Mouse (Mus musculus): ENCODE measurements around the gene Gk5. TPM values are rescaled to one million over a fixed set of nuclear protein-coding genes. Genes with fewer than 3 reads are reported as not detected.

Gene Gk5
- polyA plus RNA-seq, 1 experiment from 2014 or later: 2.1 TPM

DNA sequence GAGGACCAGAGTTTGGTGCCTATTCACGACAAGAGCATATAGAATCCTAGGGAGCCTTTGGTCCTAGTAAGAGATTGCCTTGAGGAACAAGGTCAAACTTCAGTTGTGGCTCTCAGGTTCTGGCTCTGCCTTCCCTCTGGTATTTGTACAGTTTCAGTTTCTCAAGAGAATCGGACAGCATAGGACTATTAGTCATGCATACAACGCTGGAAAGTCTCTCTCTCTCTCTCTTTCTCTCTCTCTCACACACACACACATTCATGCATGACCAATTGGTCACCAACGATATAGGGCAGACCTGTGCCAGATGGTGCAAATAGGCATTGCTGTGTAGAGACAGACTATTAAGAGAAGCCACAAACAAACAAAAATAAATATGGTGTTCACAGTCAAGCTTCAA is 946 bp upstream of the Gk5 start:
- no peak for ATAC-seq (ENCODE audit: low read depth)
- 78% methylated on average over 4 of the region's 4 CpGs for WGBS
- H3K9ac ChIP-seq: no peak overlapping the region
- H3K27ac ChIP-seq (replicated peaks): no peak overlapping the region
- no peaks in the 10 kb centered on the region for H3K9me3 ChIP-seq
- no peaks in the 10 kb centered on the region for H3K36me3 ChIP-seq
- peak overlapping the region; percentile 70; the same call in 1 of the 2 replicates for H3K4me3 ChIP-seq
- peak overlapping the region; percentile 73 for H3K4me2 ChIP-seq
- H3K4me1 ChIP-seq (replicated peaks): 0 out of 2 replicates have a peak, but pooled peaks cover 5% of the 10 kb centered on the region
- no peaks in the 10 kb centered on the region for H3K27me3 ChIP-seq

- H3K4me1 ChIP-seq (replicated peaks): no peaks in the 10 kb centered on the region
- no peaks in the 10 kb centered on the region for H3K36me3 ChIP-seq
- no peaks in the 10 kb centered on the region for H3K27me3 ChIP-seq
- 44% methylated on average over 5 of the region's 5 CpGs for WGBS
- ATAC-seq (ENCODE audit: low read depth): no peak
- H3K4me3 ChIP-seq: no peak overlapping the region
- no peak overlapping the region for H3K27ac ChIP-seq (replicated peaks)
- H3K9me3 ChIP-seq: no peaks in the 10 kb centered on the region
- H3K4me2 ChIP-seq: no peak overlapping the region
- H3K9ac ChIP-seq: no peak overlapping the region
Observed at GRCm38 (mm10) chr9:96127972-96128371, 8.8 kb downstream of the Gk5 start.

DNA sequence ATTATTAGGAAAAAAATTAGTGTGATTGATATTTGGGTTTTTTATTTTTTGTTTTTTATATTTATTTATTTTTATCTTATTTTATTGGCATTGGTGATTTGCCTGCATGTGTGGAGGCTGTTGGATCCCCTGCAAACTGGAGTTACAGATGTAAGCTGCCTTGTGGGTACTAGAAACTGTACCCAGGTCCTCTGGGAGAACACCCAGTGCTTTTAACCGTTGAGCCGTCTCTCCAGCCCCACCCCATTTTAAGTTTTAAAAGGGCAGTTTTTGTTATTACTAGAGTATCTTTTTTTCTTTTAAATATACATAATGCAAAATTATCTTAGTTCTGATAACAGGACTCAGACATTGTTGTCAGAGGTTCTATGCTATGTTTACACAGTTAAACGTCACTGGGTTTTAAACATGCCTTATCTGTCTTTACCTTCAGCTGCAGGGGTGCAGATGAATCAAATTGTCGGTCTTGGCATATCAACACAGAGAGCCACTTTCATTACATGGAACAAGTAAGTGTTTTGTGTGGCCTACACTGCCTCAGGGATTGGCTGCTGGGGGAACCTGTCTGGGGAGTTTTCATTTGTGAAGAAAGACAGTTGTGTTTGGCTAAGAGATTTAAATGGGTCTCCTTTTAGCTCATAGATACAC is 13.9 kb downstream of the Gk5 start:
- no peak overlapping the region for H3K4me2 ChIP-seq

GRCm38 (mm10) chr9:96134470-96134869 is 15.3 kb downstream of the Gk5 start:
- Histone ChIP-seq H3K4me2 (no peak overlapping the region), H3K9ac (no peak overlapping the region), H3K9me3 (no peaks in the 10 kb centered on the region), H3K27ac (replicated peaks) (no peak overlapping the region), H3K36me3 (no peaks in the 10 kb centered on the region), H3K4me1 (replicated peaks) (0 out of 2 replicates have a peak, but pooled peaks cover 4% of the 10 kb centered on the region), H3K27me3 (no peaks in the 10 kb centered on the region), H3K4me3 (no peak overlapping the region)
- no peak for ATAC-seq (ENCODE audit: low read depth)
- 86% methylated on average over 7 of the region's 7 CpGs for WGBS

More for the DNA sequence above, 13.9 kb downstream of the Gk5 start:
- no peak overlapping the region for H3K27ac ChIP-seq (replicated peaks)
- no peaks in the 10 kb centered on the region for H3K27me3 ChIP-seq
- H3K4me3 ChIP-seq: no peak overlapping the region
- WGBS: 80% methylated on average over 4 of the region's 4 CpGs
- H3K36me3 ChIP-seq: no peaks in the 10 kb centered on the region
- ATAC-seq (ENCODE audit: low read depth): no peak
- H3K9ac ChIP-seq: no peak overlapping the region
- H3K4me1 ChIP-seq (replicated peaks): 0 out of 2 replicates have a peak, but pooled peaks cover 4% of the 10 kb centered on the region
- H3K9me3 ChIP-seq: no peaks in the 10 kb centered on the region

DNA sequence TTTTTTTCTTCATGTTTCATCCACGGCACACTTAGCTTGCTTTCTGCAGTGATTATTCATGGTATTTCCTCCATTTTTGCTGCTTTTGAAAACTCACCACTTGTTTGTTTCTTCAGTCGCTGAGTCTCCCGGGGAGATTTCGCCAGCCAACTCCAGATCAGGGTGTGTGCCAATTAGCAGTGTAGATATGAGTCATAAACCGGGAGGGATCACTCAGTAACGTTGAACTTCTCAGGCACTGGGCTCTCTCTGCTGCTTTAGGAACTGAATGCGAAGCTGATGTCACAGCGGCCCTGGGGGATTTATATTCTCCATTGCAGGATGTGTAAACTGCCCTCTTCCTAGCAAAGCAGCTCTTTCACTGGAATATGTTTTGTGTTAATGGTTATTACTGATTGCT is 15.8 kb downstream of the Gk5 start:
- no peak for ATAC-seq (ENCODE audit: low read depth)
- WGBS: 78% methylated on average over 8 of the region's 8 CpGs

DNA sequence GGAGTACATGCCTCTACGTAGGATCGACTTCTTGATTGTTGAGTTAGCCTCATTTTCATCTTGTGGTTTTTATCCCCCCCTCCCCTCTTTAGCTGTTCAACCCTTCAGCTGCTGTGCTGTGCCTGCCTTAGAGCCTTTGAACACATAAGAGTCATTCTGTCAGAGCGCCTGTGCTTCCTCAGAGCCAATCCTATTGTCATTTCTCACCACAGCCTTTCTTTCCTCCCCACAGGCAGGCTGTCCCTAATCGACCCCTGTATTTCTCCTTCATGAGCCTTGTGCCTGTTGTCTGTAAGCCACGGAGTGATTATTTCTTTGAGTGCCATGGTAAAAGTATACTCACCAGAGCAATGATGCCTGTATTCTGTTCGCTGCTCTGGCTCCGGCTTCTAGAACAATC is 16.3 kb downstream of the Gk5 start:
- ATAC-seq (ENCODE audit: low read depth): no peak

More for the DNA sequence above, 15.8 kb downstream of the Gk5 start:
- no peak overlapping the region for H3K4me2 ChIP-seq
- no peak overlapping the region for H3K9ac ChIP-seq
- no peaks in the 10 kb centered on the region for H3K27me3 ChIP-seq
- H3K9me3 ChIP-seq: no peaks in the 10 kb centered on the region
- H3K4me1 ChIP-seq (replicated peaks): 0 out of 2 replicates have a peak, but pooled peaks cover 4% of the 10 kb centered on the region
- H3K4me3 ChIP-seq: no peak overlapping the region
- H3K27ac ChIP-seq (replicated peaks): no peak overlapping the region
- no peaks in the 10 kb centered on the region for H3K36me3 ChIP-seq

DNA sequence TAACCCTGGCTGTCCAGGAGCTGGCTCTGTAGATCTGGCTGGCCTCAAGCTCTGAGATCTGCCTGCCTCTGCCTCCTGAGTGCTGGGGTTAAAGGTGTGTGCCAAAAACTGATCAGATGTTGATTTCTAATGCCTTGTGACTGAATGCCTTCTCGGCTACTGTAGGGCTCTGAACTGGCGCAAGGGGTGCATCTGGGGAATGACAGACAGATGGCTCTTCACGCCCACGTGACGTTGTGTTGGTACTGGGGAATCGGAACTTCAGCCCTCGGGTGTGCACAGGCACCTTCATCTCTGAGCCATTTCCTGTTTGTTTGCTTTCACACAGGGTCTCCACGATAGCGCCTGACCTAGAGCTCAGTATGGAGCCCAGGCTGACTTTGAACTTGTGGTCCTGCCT is 19.8 kb downstream of the Gk5 start:
- H3K27me3 ChIP-seq: no peaks in the 10 kb centered on the region
- H3K4me3 ChIP-seq: no peak overlapping the region
- no peak overlapping the region for H3K4me2 ChIP-seq
- ATAC-seq (ENCODE audit: low read depth): no peak
- 91% methylated on average over 9 of the region's 9 CpGs for WGBS
- 0 out of 2 replicates have a peak, but pooled peaks cover 4% of the 10 kb centered on the region for H3K4me1 ChIP-seq (replicated peaks)
- H3K9me3 ChIP-seq: no peaks in the 10 kb centered on the region
- H3K9ac ChIP-seq: no peak overlapping the region
- H3K36me3 ChIP-seq: no peaks in the 10 kb centered on the region
- no peak overlapping the region for H3K27ac ChIP-seq (replicated peaks)

More for the DNA sequence above, 16.3 kb downstream of the Gk5 start:
- Histone ChIP-seq H3K9ac (no peak overlapping the region), H3K4me2 (no peak overlapping the region), H3K4me3 (no peak overlapping the region), H3K36me3 (no peaks in the 10 kb centered on the region), H3K9me3 (no peaks in the 10 kb centered on the region), H3K27ac (replicated peaks) (no peak overlapping the region), H3K4me1 (replicated peaks) (0 out of 2 replicates have a peak, but pooled peaks cover 4% of the 10 kb centered on the region), H3K27me3 (no peaks in the 10 kb centered on the region)
- WGBS: 56% methylated on average over 7 of the region's 7 CpGs

DNA sequence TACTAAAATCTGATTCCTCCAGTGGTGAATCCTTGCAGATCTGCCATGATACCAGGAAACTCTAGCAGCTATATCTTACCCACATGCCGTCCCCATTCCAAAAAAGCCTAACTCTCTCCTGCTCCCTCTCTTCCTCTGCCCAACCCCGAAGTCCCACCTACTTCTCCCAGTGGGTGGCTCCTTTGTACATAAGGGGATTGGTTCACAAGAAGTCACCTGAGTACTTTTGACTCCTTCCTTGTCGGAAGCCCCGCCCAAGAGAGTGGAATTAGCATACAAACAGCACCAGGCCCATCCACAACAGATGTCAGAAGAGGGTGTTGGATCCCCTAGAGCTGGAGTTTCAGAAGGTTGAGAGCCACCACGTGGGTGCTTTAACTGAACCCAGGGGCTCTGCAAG is 20.7 kb downstream of the Gk5 start:
- Histone ChIP-seq H3K4me2 (no peak overlapping the region), H3K36me3 (no peaks in the 10 kb centered on the region), H3K27ac (replicated peaks) (no peak overlapping the region), H3K27me3 (no peaks in the 10 kb centered on the region), H3K4me1 (replicated peaks) (0 out of 2 replicates have a peak, but pooled peaks cover 4% of the 10 kb centered on the region), H3K4me3 (no peak overlapping the region), H3K9ac (no peak overlapping the region), H3K9me3 (no peaks in the 10 kb centered on the region)
- ATAC-seq (ENCODE audit: low read depth): no peak
- WGBS: 44% methylated on average over 5 of the region's 5 CpGs

- Histone ChIP-seq H3K9ac (no peak overlapping the region), H3K4me2 (no peak overlapping the region), H3K27ac (replicated peaks) (no peak overlapping the region), H3K27me3 (no peaks in the 10 kb centered on the region), H3K9me3 (no peaks in the 10 kb centered on the region), H3K4me3 (no peak overlapping the region), H3K36me3 (no peaks in the 10 kb centered on the region; the same call in 1 of the 2 replicates), H3K4me1 (replicated peaks) (no peaks in the 10 kb centered on the region)
- WGBS: 77% methylated on average over 7 of the region's 7 CpGs
- ATAC-seq (ENCODE audit: low read depth): no peak
Observed at GRCm38 (mm10) chr9:96140931-96141330, 21.8 kb downstream of the Gk5 start.

- no peak for ATAC-seq (ENCODE audit: low read depth)
- Histone ChIP-seq H3K4me3 (no peak overlapping the region), H3K27me3 (no peaks in the 10 kb centered on the region), H3K9ac (no peak overlapping the region), H3K9me3 (no peaks in the 10 kb centered on the region), H3K4me1 (replicated peaks) (no peaks in the 10 kb centered on the region), H3K27ac (replicated peaks) (no peak overlapping the region), H3K4me2 (no peak overlapping the region), H3K36me3 (peaks cover 5% of the 10 kb centered on the region; the same call in 1 of the 2 replicates)
- 39% methylated on average over 6 of the region's 6 CpGs for WGBS
Observed at GRCm38 (mm10) chr9:96142499-96142898, 23.3 kb downstream of the Gk5 start.

- Histone ChIP-seq H3K4me2 (no peak overlapping the region), H3K9ac (no peak overlapping the region), H3K36me3 (peaks cover 9% of the 10 kb centered on the region; the same call in 1 of the 2 replicates), H3K27ac (replicated peaks) (no peak overlapping the region), H3K4me1 (replicated peaks) (no peaks in the 10 kb centered on the region), H3K27me3 (no peaks in the 10 kb centered on the region), H3K4me3 (no peak overlapping the region), H3K9me3 (no peaks in the 10 kb centered on the region)
- WGBS: over 99% methylated on average over 4 of the region's 4 CpGs
- no peak for ATAC-seq (ENCODE audit: low read depth)
Observed at GRCm38 (mm10) chr9:96143633-96144032, 24.5 kb downstream of the Gk5 start.

- no peaks in the 10 kb centered on the region for H3K9me3 ChIP-seq
- no peak overlapping the region for H3K4me3 ChIP-seq
- no peaks in the 10 kb centered on the region for H3K4me1 ChIP-seq (replicated peaks)
- no peak for ATAC-seq (ENCODE audit: low read depth)
- H3K27ac ChIP-seq (replicated peaks): no peak overlapping the region
- H3K4me2 ChIP-seq: no peak overlapping the region
- H3K36me3 ChIP-seq: peaks cover 9% of the 10 kb centered on the region; the same call in 1 of the 2 replicates
- no peak overlapping the region for H3K9ac ChIP-seq
- no peaks in the 10 kb centered on the region for H3K27me3 ChIP-seq
Observed at GRCm38 (mm10) chr9:96144883-96145282, 25.7 kb downstream of the Gk5 start.

DNA sequence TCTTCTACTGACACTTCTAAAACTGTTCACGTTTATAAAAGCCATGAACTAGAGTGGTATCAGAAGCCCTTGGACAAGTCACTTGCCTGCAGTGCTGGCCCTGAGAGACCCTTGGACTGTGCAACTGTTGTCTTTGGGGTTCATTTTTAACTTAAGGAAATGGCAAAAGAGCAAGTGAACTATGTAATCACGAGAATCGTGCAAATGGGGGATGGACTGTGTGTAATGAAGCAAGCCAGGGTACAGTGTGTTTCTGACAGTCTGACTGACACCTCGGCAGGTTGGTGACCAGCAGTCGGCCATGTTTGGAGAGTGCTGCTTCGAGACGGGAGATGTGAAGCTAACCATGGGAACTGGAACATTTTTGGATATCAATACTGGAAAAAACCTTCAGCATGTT is 33.6 kb downstream of the Gk5 start:
- Histone ChIP-seq H3K9me3 (no peaks in the 10 kb centered on the region), H3K4me3 (no peak overlapping the region), H3K4me1 (replicated peaks) (no peaks in the 10 kb centered on the region), H3K36me3 (0 out of 2 replicates have a peak, but pooled peaks cover 5% of the 10 kb centered on the region), H3K4me2 (no peak overlapping the region), H3K27ac (replicated peaks) (no peak overlapping the region), H3K27me3 (no peaks in the 10 kb centered on the region), H3K9ac (no peak overlapping the region)
- WGBS: 92% methylated on average over 7 of the region's 7 CpGs
- no peak for ATAC-seq (ENCODE audit: low read depth)
